Mouse (Mus musculus) midbrain, embryonic 11.5 days (tissue): ENCODE data around the gene Slco3a1. TPM values are rescaled to one million over a fixed set of nuclear protein-coding genes. Genes with fewer than 3 reads are reported as not detected.

Experiments
- ATAC-seq: fragments of 200-750 bp; cut with Nextera tagmentation; 2 replicates; pipeline ENCODE4 v1.8.0; 2017; ENCODE audit warnings: moderate TSS enrichment, moderate library complexity; ENCODE audit not compliant: low FRiP score
- DNase-seq: peaks from one replicate; pipeline ENCODE4 v3.0.0; 2015; ENCODE audit warnings: low spot score; ENCODE audit errors: missing footprints
- H3K27ac ChIP-seq: fragments of 300-500 bp; sonication (generic); 2 replicates; pipeline ENCODE4 v1.5.1; 2014; ENCODE audit warnings: low read depth, low read length
- H3K27me3 ChIP-seq: fragments of 300-500 bp; sonication (generic); 2 replicates; pipeline ENCODE4 v1.6.1; 2014; ENCODE audit warnings: mild to moderate bottlenecking, low read length, moderate library complexity, mixed read lengths; ENCODE audit not compliant: control insufficient read depth, insufficient read depth
- H3K36me3 ChIP-seq: fragments of 300-500 bp; sonication (generic); 2 replicates; pipeline ENCODE4 v1.6.1; 2014; ENCODE audit warnings: mild to moderate bottlenecking, low read length, moderate library complexity, mixed read lengths; ENCODE audit not compliant: control insufficient read depth, insufficient read depth
- H3K4me1 ChIP-seq: fragments of 300-500 bp; sonication (generic); 2 replicates; pipeline ENCODE4 v1.6.1; 2014; ENCODE audit warnings: low read length; ENCODE audit not compliant: control insufficient read depth, insufficient read depth
- H3K4me2 ChIP-seq: fragments of 300-500 bp; sonication (generic); 2 replicates; pipeline ENCODE4 v1.6.1; 2014; ENCODE audit warnings: mild to moderate bottlenecking, moderate library complexity
- H3K4me3 ChIP-seq: fragments of 300-500 bp; sonication (generic); 2 replicates; pipeline ENCODE4 v1.5.1; 2014; ENCODE audit warnings: low read depth, low read length
- H3K9ac ChIP-seq: fragments of 300-500 bp; sonication (generic); 2 replicates; pipeline ENCODE4 v1.6.1; 2014; ENCODE audit warnings: low read length
- H3K9me3 ChIP-seq: fragments of 300-500 bp; sonication (generic); 2 replicates; pipeline ENCODE4 v1.6.1; 2016; ENCODE audit warnings: low read length; ENCODE audit not compliant: control insufficient read depth
- WGBS: fragments of 180-500 bp; shearing (Covaris S2); extraction: QIAGEN DNeasy Blood & Tissue Kit; methylation state at CpG from one replicate; pipeline ENCODE4 v1.1.7; 2014; 5-methylcytosine and 5-hydroxymethylcytosine counted together
- polyA plus RNA-seq: library from polyadenylated mRNA; unstranded; fragments of >200 nt; fragmentation: Nextera tagmentation; extraction: Ambion mirVana; gene quantifications from 2 replicates; pipeline ENCODE4 v1.2.1, GENCODE M21; 2014

Slco3a1 gene
- polyA plus RNA-seq, 1 experiment from 2014 or later = 7.8 TPM

- Histone ChIP-seq H3K4me1 (no peaks in the 10 kb centered on the region), H3K9ac (no peak overlapping the region), H3K9me3 (no peaks in the 10 kb centered on the region), H3K4me3 (no peak overlapping the region), H3K4me2 (no peak overlapping the region), H3K36me3 (no peaks in the 10 kb centered on the region), H3K27ac (no peak overlapping the region), H3K27me3 (no peaks in the 10 kb centered on the region)
- WGBS = 87% methylated on average over 3 of the region's 3 CpGs
- ATAC-seq (no peak), DNase-seq (peak; percentile 72)
Measured at GRCm38 (mm10) chr7:74315836-74316435, 238.6 kb downstream of the Slco3a1 start.

- Histone ChIP-seq H3K4me1 (no peaks in the 10 kb centered on the region), H3K9ac (no peak overlapping the region), H3K27ac (no peak overlapping the region), H3K9me3 (no peaks in the 10 kb centered on the region), H3K4me3 (no peak overlapping the region), H3K27me3 (no peaks in the 10 kb centered on the region), H3K4me2 (no peak overlapping the region), H3K36me3 (no peaks in the 10 kb centered on the region)
- 84% methylated on average over 1 of the region's 1 CpGs for WGBS
- DNase-seq (no peak), ATAC-seq (no peak)
Measured at GRCm38 (mm10) chr7:74314276-74314675, 240.3 kb downstream of the Slco3a1 start.

GRCm38 (mm10) chr7:74313279-74314105 lies 241.1 kb downstream of the Slco3a1 start:
- no peak for ATAC-seq

GRCm38 (mm10) chr7:74311536-74311935 lies 243.0 kb downstream of the Slco3a1 start:
- ATAC-seq (no peak), DNase-seq (peak; percentile 75)
- no peak overlapping the region for H3K4me2 ChIP-seq
- no peaks in the 10 kb centered on the region for H3K9me3 ChIP-seq
- 67% methylated on average over 4 of the region's 4 CpGs for WGBS
- H3K27ac ChIP-seq = no peak overlapping the region
- no peak overlapping the region for H3K9ac ChIP-seq
- H3K27me3 ChIP-seq = no peaks in the 10 kb centered on the region
- H3K36me3 ChIP-seq = no peaks in the 10 kb centered on the region
- H3K4me3 ChIP-seq = no peak overlapping the region
- H3K4me1 ChIP-seq = no peaks in the 10 kb centered on the region

More at GRCm38 (mm10) chr7:74313279-74314105, 241.1 kb downstream of the Slco3a1 start:
- Histone ChIP-seq H3K4me1 (no peaks in the 10 kb centered on the region), H3K9me3 (no peaks in the 10 kb centered on the region), H3K27ac (no peak overlapping the region), H3K36me3 (no peaks in the 10 kb centered on the region), H3K9ac (no peak overlapping the region), H3K4me2 (no peak overlapping the region), H3K27me3 (no peaks in the 10 kb centered on the region), H3K4me3 (no peak overlapping the region)
- WGBS = 91% methylated on average over 6 of the region's 6 CpGs
- DNase-seq = peak; percentile 72

GRCm38 (mm10) chr7:74303611-74304300 lies 250.8 kb downstream of the Slco3a1 start:
- Histone ChIP-seq H3K9ac (no peak overlapping the region), H3K4me2 (no peak overlapping the region), H3K36me3 (no peaks in the 10 kb centered on the region), H3K9me3 (no peaks in the 10 kb centered on the region), H3K4me3 (no peak overlapping the region), H3K27me3 (no peaks in the 10 kb centered on the region), H3K4me1 (no peaks in the 10 kb centered on the region), H3K27ac (no peak overlapping the region)
- 68% methylated on average over 14 of the region's 14 CpGs for WGBS
- ATAC-seq (no peak), DNase-seq (no peak)

- no peak overlapping the region for H3K4me2 ChIP-seq
Measured at GRCm38 (mm10) chr7:74303081-74303480, 251.5 kb downstream of the Slco3a1 start.

GRCm38 (mm10) chr7:74286531-74286930 lies 268.0 kb downstream of the Slco3a1 start:
- H3K9ac ChIP-seq = no peak overlapping the region
- no peak overlapping the region for H3K4me2 ChIP-seq
- no peaks in the 10 kb centered on the region for H3K27me3 ChIP-seq
- DNase-seq = no peak
- no peaks in the 10 kb centered on the region for H3K36me3 ChIP-seq
- H3K27ac ChIP-seq = no peak overlapping the region
- no peaks in the 10 kb centered on the region for H3K4me1 ChIP-seq
- 76% methylated on average over 4 of the region's 4 CpGs for WGBS
- ATAC-seq = no peak
- no peak overlapping the region for H3K4me3 ChIP-seq
- H3K9me3 ChIP-seq = no peaks in the 10 kb centered on the region

More at GRCm38 (mm10) chr7:74303081-74303480, 251.5 kb downstream of the Slco3a1 start:
- H3K9me3 ChIP-seq = no peaks in the 10 kb centered on the region
- H3K27ac ChIP-seq = no peak overlapping the region
- ATAC-seq = no peak
- H3K27me3 ChIP-seq = no peaks in the 10 kb centered on the region
- no peak overlapping the region for H3K9ac ChIP-seq
- H3K4me1 ChIP-seq = no peaks in the 10 kb centered on the region
- WGBS = 74% methylated on average over 5 of the region's 5 CpGs
- H3K36me3 ChIP-seq = no peaks in the 10 kb centered on the region
- no peak overlapping the region for H3K4me3 ChIP-seq
- DNase-seq = no peak

- no peak overlapping the region for H3K4me2 ChIP-seq
- no peak overlapping the region for H3K4me3 ChIP-seq
- no peaks in the 10 kb centered on the region for H3K27me3 ChIP-seq
- 94% methylated on average over 2 of the region's 2 CpGs for WGBS
- H3K27ac ChIP-seq = no peak overlapping the region
- ATAC-seq = no peak
- H3K4me1 ChIP-seq = no peaks in the 10 kb centered on the region
- H3K9me3 ChIP-seq = no peaks in the 10 kb centered on the region
- no peak overlapping the region for H3K9ac ChIP-seq
- H3K36me3 ChIP-seq = no peaks in the 10 kb centered on the region
- no peak for DNase-seq
Measured at GRCm38 (mm10) chr7:74280371-74280770, 274.2 kb downstream of the Slco3a1 start.

GRCm38 (mm10) chr7:74279356-74279755 lies 275.2 kb downstream of the Slco3a1 start:
- no peak overlapping the region for H3K9ac ChIP-seq
- WGBS = 89% methylated on average over 3 of the region's 3 CpGs
- DNase-seq (no peak), ATAC-seq (no peak)
- no peaks in the 10 kb centered on the region for H3K36me3 ChIP-seq
- no peak overlapping the region for H3K4me3 ChIP-seq
- no peak overlapping the region for H3K4me2 ChIP-seq
- no peaks in the 10 kb centered on the region for H3K27me3 ChIP-seq
- H3K4me1 ChIP-seq = no peaks in the 10 kb centered on the region
- no peak overlapping the region for H3K27ac ChIP-seq
- H3K9me3 ChIP-seq = no peaks in the 10 kb centered on the region
